Mouse (Mus musculus): Measurements from ENCODE around the gene Gm28053.

Gene Gm28053

DNA sequence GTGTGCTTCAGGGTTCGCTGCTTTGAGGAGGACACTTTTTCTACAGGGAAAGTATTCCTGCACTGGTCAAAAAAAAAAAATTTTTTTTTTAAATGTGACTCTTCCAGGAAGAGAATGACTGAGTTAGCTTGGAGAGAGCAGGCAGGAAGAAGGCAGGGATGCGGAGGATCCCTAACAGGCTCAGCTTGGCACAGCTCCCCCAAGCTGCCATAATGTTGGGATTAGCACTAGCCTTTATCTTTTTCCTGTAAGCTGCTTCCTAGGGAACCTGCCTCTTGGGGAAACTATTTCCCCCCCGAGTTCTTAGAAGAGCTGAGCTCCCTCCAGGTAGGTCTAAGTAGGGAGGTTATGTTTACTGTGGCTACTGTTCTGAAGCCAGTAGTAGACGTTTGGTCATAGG, 33.6 kb upstream of the Gm28053 start:
- 0 out of 2 replicates have a peak, but pooled peaks have one; percentile 13 for TF ChIP-seq GATA4 (IDR thresholded peaks at IDR 0.05; ENCODE audit: insufficient replicate concordance, low read length)

DNA sequence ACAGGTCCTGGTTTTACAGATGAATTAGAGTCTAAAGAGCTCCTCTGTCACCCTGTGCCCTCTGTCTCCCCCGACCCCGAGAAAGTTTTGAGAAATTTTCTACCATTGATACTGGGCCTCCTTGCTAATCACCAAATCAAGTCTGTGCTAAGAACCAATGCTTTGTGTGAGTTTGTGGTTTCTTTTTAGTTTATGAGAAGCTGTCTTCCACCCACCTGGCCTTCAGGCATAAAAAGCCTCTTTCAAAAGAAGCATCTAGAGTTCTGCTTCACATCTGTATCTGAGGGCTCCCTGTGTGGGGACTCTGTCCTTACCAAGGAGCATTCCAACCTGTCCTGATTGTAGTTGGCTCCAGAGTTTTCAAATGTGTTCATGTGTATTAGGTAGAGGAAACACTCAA, 33.2 kb upstream of the Gm28053 start:
- no peak for TF ChIP-seq GATA4 (IDR thresholded peaks at IDR 0.05; ENCODE audit: insufficient replicate concordance, low read length)

DNA sequence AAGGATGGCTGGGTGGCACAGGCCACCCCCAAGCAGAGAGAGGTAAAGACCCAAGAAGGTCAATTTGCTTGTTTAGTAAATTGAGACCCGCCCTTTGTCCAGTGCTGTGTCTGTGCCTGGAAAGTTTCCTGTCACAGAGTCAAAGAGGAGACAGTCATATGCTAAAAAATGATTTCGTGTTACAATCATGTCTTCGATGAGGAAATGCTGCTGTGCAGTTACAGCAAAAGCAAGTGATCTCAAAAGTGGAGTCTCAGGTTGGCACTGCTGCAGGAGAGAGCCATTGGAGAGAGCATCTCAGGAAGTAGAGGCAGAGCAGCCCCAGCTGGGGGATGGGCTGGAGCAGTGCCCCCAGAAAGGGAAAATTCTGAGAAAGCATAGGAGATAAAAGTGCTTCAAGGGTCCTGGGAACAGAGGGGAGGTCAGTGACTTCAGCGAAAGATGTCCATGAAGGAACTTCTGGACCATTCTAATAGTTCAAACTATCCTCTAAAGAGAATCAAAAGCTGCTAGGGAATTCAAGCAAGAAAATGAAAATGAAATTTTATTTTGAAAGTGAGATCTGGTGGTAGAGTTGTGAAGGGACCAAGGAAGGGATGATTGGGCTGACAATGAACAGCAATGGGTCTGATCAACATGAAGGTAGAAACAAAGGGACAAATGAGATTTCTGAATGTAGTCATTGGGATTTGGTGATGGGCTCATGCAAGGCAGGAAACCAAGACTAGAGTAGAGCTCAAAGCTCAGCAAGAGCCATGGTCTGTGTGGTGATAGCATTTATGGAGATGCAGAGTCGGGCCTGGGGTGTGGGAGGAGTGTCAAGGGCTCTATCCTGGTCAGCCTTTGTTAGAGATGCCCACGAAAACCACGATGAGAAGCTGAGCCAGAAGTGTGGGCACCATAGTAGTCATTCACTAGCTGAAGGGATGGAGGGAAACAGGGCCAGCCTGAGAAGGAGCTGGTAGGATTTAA, 32.4 kb upstream of the Gm28053 start:
- no peak for TF ChIP-seq GATA4 (IDR thresholded peaks at IDR 0.05; ENCODE audit: insufficient replicate concordance, low read length)

DNA sequence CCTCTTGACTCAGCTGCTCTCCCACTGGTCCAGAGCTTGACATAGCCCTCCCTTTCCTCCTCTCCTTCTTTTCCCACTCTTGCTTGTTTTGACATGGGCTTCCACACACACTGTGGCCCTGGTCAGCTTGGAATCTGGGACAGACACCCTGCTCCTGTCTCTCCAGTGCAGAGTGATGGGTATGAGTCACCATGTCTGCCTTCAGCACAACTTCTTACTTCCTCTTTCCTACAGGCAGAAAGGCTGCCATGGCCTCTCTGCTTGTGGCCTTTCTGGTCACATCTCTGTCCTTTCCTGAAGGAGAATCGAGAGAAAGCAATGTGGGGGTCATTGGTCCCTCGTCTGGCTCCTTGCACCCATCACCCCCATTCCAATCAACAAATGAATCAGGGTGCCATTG, 31.3 kb upstream of the Gm28053 start:
- no peak for TF ChIP-seq GATA4 (IDR thresholded peaks at IDR 0.05; ENCODE audit: insufficient replicate concordance, low read length)

GRCm38 (mm10) chr6:48689320-48689719, 29.1 kb upstream of the Gm28053 start:
- 0 out of 2 replicates have a peak, but pooled peaks have one; percentile 38 for TF ChIP-seq GATA4 (IDR thresholded peaks at IDR 0.05; ENCODE audit: insufficient replicate concordance, low read length)

DNA sequence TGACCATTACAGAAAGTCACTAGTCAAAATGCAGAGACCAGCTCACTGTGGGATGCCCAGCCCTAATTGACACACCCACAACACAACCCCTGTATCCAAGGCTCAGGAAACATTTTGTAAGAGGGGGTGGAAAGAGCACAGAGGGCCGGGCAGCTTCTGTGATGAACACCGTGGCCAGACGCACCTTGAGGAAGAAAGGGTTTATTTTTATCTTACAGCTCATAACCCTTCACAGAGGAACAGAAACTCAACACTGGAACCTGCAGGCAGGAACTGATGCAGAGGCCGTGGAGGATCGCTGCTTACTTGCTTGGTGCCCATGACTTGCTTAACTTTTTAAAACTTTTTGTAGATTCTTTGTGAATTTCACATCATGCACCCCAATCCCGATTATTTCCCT, 25.4 kb upstream of the Gm28053 start:
- no peak for TF ChIP-seq GATA4 (IDR thresholded peaks at IDR 0.05; ENCODE audit: insufficient replicate concordance, low read length)

DNA sequence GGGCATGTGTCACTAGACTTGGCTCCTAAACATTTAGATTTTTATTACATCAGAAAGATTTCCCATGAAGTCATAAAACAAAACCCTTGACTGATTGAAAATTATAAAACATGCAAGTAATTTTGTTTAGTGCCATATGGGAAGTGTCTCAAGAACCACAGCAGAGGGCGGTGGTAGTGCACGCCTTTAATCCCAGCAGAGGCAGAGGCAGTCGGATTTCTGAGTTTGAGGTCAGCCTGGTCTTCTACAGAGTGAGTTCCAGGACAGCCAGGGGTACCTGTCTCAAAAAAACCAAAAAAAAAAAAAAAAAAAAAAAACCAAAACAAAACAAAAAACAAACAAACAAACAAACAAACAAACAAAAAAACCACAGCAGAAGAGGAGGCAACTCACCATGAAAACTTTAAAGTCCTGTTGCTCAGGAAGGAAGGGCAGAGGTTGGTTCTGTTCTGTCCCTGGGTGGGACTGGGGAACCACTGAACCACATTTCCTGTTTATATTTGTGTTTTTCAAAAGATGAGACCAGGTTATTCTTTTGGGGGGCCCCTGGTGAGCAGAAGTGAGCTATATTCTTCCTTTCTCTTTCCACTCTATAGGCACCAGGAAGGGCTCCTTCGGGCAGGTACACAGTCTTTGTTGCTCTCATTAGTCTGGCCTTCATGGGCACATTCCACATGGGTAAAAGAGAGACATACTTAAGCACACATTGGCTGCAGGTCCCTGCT, 21.4 kb upstream of the Gm28053 start:
- TF ChIP-seq GATA4 (IDR thresholded peaks at IDR 0.05; ENCODE audit: insufficient replicate concordance, low read length): no peak

DNA sequence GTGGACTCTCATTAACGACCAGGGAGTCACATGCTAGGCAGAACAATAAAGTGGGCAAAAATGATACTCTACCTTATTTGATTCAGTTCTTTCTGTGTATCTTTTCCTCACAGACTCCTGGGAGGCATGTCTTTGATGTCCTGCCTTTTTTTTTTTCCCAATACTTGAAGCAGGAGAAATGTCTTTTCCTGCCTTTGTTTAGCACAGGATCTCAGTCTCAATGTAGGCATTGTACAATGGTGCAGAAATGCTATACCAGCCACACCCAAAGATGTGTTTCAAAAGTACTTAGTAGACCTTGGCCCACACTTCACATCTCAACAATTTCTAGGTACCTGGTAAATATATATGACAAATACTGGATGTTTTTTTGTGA, 20.9 kb upstream of the Gm28053 start:
- TF ChIP-seq GATA4 (IDR thresholded peaks at IDR 0.05; ENCODE audit: insufficient replicate concordance, low read length): no peak

GRCm38 (mm10) chr6:48698066-48698856, 20.1 kb upstream of the Gm28053 start:
- TF ChIP-seq GATA4 (IDR thresholded peaks at IDR 0.05; ENCODE audit: insufficient replicate concordance, low read length): no peak

DNA sequence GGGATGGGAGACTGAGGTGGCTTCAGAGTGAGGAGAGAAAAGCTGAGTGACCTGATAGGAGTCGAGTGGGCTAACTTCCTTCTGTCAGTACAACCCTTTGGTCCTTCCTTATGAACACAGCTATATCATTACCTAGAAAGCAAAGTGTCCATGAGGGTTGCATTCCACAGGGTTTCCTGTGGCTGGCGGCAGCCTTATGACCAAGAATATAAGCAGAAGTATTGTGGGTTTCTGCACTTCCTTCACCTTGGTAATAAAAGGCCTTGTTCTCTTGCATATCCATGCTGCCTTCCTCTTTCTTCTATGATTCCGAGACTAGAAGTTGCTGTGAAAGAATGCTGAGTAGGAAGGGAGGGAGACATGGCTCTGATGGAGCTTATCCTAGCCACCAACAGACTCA, 19.5 kb upstream of the Gm28053 start:
- TF ChIP-seq GATA4 (IDR thresholded peaks at IDR 0.05; ENCODE audit: insufficient replicate concordance, low read length): no peak

- TF ChIP-seq GATA4 (IDR thresholded peaks at IDR 0.05; ENCODE audit: insufficient replicate concordance, low read length): peak; percentile 88
These were observed 17.9 kb upstream of the Gm28053 start for GRCm38 (mm10) chr6:48700251-48701075.

DNA sequence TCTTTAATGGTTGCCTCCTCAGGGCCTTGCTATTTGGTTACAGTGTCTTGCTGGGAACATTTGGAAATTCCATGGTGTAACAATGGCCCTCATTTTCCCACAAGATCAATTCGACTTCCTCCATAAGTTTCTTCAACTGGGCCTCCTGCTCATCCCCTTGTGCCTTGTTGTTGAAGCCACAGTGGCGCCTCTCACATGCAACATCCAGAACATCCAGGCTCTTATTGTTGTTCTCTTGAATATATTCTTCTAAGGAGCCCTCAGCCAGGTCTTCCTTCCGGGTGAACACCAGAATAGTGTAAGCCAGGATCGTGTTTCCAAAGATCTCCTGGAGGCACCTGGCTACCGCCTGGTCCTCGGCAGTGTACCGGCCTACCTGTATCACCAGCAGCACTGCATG, 16.3 kb upstream of the Gm28053 start:
- TF ChIP-seq GATA4 (IDR thresholded peaks at IDR 0.05; ENCODE audit: insufficient replicate concordance, low read length): no peak

- no peak for TF ChIP-seq GATA4 (IDR thresholded peaks at IDR 0.05; ENCODE audit: insufficient replicate concordance, low read length)
These were observed 15.8 kb upstream of the Gm28053 start for GRCm38 (mm10) chr6:48702601-48703000.

DNA sequence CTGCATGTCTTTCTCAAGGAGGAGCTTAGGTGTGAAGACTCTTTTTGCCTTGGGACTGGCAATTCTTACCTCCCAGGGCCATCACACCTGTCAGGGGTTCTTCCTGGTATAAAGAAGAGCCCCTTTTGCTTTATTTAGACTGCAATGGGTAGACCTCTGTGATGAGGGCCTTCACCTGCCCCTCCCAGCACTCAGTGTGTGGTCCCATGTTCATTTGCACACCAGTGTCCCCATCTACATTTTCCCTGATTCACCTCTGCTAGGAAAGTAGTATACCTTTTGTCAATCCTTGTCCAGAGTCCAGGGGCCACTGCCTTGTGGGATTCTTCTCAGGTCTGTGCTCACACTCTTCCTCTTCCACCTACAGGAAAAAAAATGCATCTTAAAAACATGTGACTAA, 14.3 kb upstream of the Gm28053 start:
- TF ChIP-seq GATA4 (IDR thresholded peaks at IDR 0.05; ENCODE audit: insufficient replicate concordance, low read length): no peak

Data from liver, adult (tissue).